Mouse (Mus musculus) midbrain, embryonic 15.5 days (tissue): ENCODE measurements around the gene Grm7. TPM values are rescaled to one million over a fixed set of nuclear protein-coding genes. Genes with fewer than 3 reads are reported as not detected.
A peak's percentile ranks its signal among the peaks of the same experiment; 100 is the strongest.

ENCODE experiments used
- ATAC-seq: fragments of 200-750 bp; cut with Nextera tagmentation; replicated peaks from 2 replicates; pipeline ENCODE4 v1.8.0; 2017; ENCODE audit warnings: moderate TSS enrichment
- H3K27ac ChIP-seq: fragments of 300-500 bp; sonication (generic); 2 replicates; pipeline ENCODE4 v1.5.1; 2015; ENCODE audit warnings: mild to moderate bottlenecking, inconsistent platforms
- H3K27me3 ChIP-seq: fragments of 300-500 bp; sonication (generic); replicated peaks from 2 replicates; pipeline ENCODE4 v1.6.1; 2015; ENCODE audit warnings: inconsistent platforms
- H3K36me3 ChIP-seq: fragments of 300-500 bp; sonication (generic); replicated peaks from 2 replicates; pipeline ENCODE4 v1.6.1; 2015; ENCODE audit warnings: inconsistent platforms
- H3K4me1 ChIP-seq: fragments of 300-500 bp; sonication (generic); 2 replicates; pipeline ENCODE4 v1.6.1; 2015; ENCODE audit warnings: inconsistent platforms
- H3K4me2 ChIP-seq: fragments of 300-500 bp; sonication (generic); 2 replicates; pipeline ENCODE4 v1.6.1; 2015; ENCODE audit warnings: inconsistent platforms, mild to moderate bottlenecking, moderate library complexity
- H3K4me3 ChIP-seq: fragments of 300-500 bp; sonication (generic); 2 replicates; pipeline ENCODE4 v1.5.1; 2015; ENCODE audit warnings: mild to moderate bottlenecking, inconsistent platforms
- H3K9ac ChIP-seq: fragments of 300-500 bp; sonication (generic); 2 replicates; pipeline ENCODE4 v1.6.1; 2015; ENCODE audit warnings: mild to moderate bottlenecking, inconsistent platforms
- H3K9me3 ChIP-seq: fragments of 300-500 bp; sonication (generic); 2 replicates; pipeline ENCODE4 v1.6.1; 2016; ENCODE audit warnings: inconsistent platforms
- WGBS: fragments of 180-500 bp; shearing (Covaris S2); methylation state at CpG from one replicate; pipeline ENCODE4 v1.1.7; 2015; ENCODE audit warnings: mixed read lengths; 5-methylcytosine and 5-hydroxymethylcytosine counted together
- polyA plus RNA-seq: library from polyadenylated mRNA; unstranded; fragments of >200 nt; fragmentation: Nextera tagmentation; extraction: Ambion mirVana; gene quantifications from 2 replicates; pipeline ENCODE4 v1.2.1, GENCODE M21; 2015

The Grm7 gene
- polyA plus RNA-seq, 1 experiment from 2014 or later: 30.1 TPM

DNA sequence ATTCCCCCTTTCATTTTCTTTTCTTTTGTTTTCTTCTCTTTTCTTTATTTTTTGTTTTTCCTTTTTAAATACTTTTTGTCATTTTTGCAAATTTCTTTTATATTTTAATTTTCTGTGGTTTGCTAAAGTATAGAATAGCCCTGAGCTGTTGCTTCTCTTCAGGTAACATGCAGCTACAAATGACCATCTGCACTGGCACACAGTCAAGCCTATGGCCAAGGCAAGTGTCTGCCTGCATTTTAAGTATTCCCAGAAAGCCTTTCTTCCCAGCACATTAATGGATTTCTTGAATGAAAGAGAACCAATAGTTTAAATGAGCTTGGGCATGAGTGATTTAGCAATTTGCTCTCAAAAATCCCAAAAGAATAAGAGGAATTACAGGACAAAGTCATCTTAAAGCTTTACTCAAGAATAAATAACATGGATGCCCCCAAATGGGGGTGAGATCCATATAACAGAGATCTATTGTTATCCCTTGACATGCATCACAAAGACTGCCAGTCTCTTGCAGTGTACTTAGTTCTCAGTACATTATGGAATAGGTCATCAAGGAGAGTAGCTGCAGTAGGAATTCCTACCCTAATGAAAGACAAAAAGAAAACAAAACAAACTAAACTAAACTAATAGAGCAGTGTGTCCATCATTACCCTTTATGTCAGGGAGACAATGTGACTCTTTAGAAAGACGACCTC is 865.5 kb downstream of the Grm7 start:
- Histone ChIP-seq H3K36me3 (no peaks in the 10 kb centered on the region), H3K9me3 (no peaks in the 10 kb centered on the region), H3K27me3 (no peaks in the 10 kb centered on the region), H3K4me1 (peaks cover 6% of the 10 kb centered on the region; the same call in 1 of the 2 replicates), H3K9ac (no peak overlapping the region), H3K27ac (no peak overlapping the region), H3K4me2 (no peak overlapping the region), H3K4me3 (no peak overlapping the region)
- 54% methylated on average over 1 of the region's 1 CpGs for WGBS
- no peak for ATAC-seq

- Histone ChIP-seq H3K9me3 (no peaks in the 10 kb centered on the region), H3K27ac (no peak overlapping the region), H3K9ac (no peak overlapping the region), H3K4me3 (no peak overlapping the region), H3K27me3 (no peaks in the 10 kb centered on the region), H3K36me3 (no peaks in the 10 kb centered on the region), H3K4me2 (no peak overlapping the region), H3K4me1 (peaks cover 6% of the 10 kb centered on the region; the same call in 1 of the 2 replicates)
- peak; percentile 84 for ATAC-seq
- WGBS: 26% methylated on average over 2 of the region's 2 CpGs
These were observed 867.0 kb downstream of the Grm7 start for GRCm38 (mm10) chr6:111512359-111512758.

GRCm38 (mm10) chr6:111521229-111521628 is 875.8 kb downstream of the Grm7 start:
- Histone ChIP-seq H3K27ac (no peak overlapping the region), H3K4me1 (no peaks in the 10 kb centered on the region), H3K4me3 (no peak overlapping the region), H3K9ac (no peak overlapping the region), H3K27me3 (no peaks in the 10 kb centered on the region), H3K36me3 (no peaks in the 10 kb centered on the region), H3K9me3 (no peaks in the 10 kb centered on the region), H3K4me2 (no peak overlapping the region)
- no peak for ATAC-seq
- 85% methylated on average over 1 of the region's 1 CpGs for WGBS

DNA sequence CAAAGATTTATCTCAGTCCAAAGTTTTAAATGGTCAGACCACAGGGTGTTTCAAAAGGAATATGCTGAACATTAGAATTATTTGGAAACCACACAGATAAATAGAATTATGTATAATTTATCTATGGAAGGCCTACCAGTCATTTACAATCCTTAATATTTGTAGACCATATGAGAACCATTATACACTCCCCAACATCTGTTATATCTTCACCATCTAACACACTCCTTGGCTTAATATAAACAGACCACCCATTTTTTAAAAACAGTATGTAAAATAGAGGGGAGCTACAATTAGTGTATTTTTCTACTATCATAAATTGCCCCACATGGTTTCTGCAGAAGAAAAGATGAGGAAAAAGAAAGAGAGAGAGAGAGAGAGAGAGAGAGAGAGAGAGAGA is 876.7 kb downstream of the Grm7 start:
- H3K4me1 ChIP-seq: no peaks in the 10 kb centered on the region
- no peak overlapping the region for H3K4me2 ChIP-seq
- no peak for ATAC-seq
- no peaks in the 10 kb centered on the region for H3K9me3 ChIP-seq
- no peak overlapping the region for H3K27ac ChIP-seq
- H3K4me3 ChIP-seq: no peak overlapping the region
- no peaks in the 10 kb centered on the region for H3K36me3 ChIP-seq
- no peak overlapping the region for H3K9ac ChIP-seq
- no peaks in the 10 kb centered on the region for H3K27me3 ChIP-seq

DNA sequence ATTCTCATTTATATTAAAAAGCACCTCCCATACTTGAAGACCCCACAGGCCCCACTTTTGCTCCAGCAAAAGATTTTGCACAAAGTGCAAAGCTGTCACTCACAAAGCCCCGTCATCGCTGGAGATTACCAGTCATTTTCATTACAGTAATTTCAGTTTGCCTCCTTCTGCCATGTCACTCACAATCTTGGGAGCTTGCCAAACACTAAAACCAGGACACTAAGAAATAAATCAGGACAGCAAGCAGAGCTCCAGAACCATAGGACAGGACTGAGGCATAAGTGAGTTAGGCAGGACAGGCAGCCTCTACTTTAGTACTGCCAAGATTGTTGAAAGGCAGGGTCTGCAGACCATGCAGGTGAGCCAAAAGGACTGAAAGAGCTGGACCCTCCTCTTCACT is 884.6 kb downstream of the Grm7 start:
- 58% methylated on average over 2 of the region's 2 CpGs for WGBS
- no peak overlapping the region for H3K4me3 ChIP-seq
- no peak overlapping the region for H3K27ac ChIP-seq
- H3K9ac ChIP-seq: no peak overlapping the region
- H3K27me3 ChIP-seq: no peaks in the 10 kb centered on the region
- H3K9me3 ChIP-seq: no peaks in the 10 kb centered on the region
- H3K4me2 ChIP-seq: no peak overlapping the region
- no peaks in the 10 kb centered on the region for H3K36me3 ChIP-seq
- ATAC-seq: no peak
- no peaks in the 10 kb centered on the region for H3K4me1 ChIP-seq

DNA sequence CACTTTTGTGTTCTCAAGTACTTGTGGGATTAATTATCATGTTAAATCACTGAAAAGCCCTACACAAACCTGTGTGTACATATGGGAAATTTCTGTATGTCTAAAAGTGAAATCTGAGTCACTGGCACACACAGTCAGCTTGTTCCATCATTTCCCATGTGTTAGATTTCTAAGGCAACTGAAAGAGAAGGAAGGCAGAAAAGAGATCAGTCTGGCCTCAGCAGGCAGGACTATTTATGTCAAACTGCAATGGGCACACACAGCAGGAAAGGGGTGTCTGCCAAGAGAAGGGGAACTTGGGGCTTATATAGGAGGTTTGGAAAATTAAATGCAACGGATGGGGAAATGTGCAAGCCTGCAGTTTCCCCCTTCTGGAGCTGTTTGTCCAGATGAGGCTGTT is 913.2 kb downstream of the Grm7 start:
- no peaks in the 10 kb centered on the region for H3K27me3 ChIP-seq
- no peak for ATAC-seq
- no peak overlapping the region for H3K4me3 ChIP-seq
- 69% methylated on average over 1 of the region's 1 CpGs for WGBS
- H3K9me3 ChIP-seq: no peaks in the 10 kb centered on the region
- no peaks in the 10 kb centered on the region for H3K4me1 ChIP-seq
- no peak overlapping the region for H3K9ac ChIP-seq
- no peak overlapping the region for H3K4me2 ChIP-seq
- no peak overlapping the region for H3K27ac ChIP-seq
- no peaks in the 10 kb centered on the region for H3K36me3 ChIP-seq

- Histone ChIP-seq H3K36me3 (no peaks in the 10 kb centered on the region), H3K4me2 (no peak overlapping the region), H3K4me3 (no peak overlapping the region), H3K4me1 (no peaks in the 10 kb centered on the region), H3K9me3 (no peaks in the 10 kb centered on the region), H3K9ac (no peak overlapping the region), H3K27ac (no peak overlapping the region), H3K27me3 (no peaks in the 10 kb centered on the region)
- no peak for ATAC-seq
- 74% methylated on average over 3 of the region's 3 CpGs for WGBS
These were observed 914.1 kb downstream of the Grm7 start for GRCm38 (mm10) chr6:111559459-111559858.

- no peaks in the 10 kb centered on the region for H3K9me3 ChIP-seq
- no peak for ATAC-seq
- WGBS: 90% methylated on average over 7 of the region's 7 CpGs
- H3K9ac ChIP-seq: no peak overlapping the region
- no peaks in the 10 kb centered on the region for H3K27me3 ChIP-seq
- H3K36me3 ChIP-seq: no peaks in the 10 kb centered on the region
- H3K27ac ChIP-seq: no peak overlapping the region
- no peak overlapping the region for H3K4me3 ChIP-seq
- no peak overlapping the region for H3K4me2 ChIP-seq
- no peaks in the 10 kb centered on the region for H3K4me1 ChIP-seq
These were observed 916.0 kb downstream of the Grm7 start for GRCm38 (mm10) chr6:111561347-111561746.

GRCm38 (mm10) chr6:111571471-111572088 is 926.2 kb downstream of the Grm7 start:
- WGBS: 80% methylated on average over 4 of the region's 4 CpGs
- no peak for ATAC-seq
- H3K36me3 ChIP-seq: no peaks in the 10 kb centered on the region
- no peaks in the 10 kb centered on the region for H3K4me1 ChIP-seq
- no peak overlapping the region for H3K27ac ChIP-seq
- H3K4me3 ChIP-seq: no peak overlapping the region
- no peak overlapping the region for H3K9ac ChIP-seq
- no peak overlapping the region for H3K4me2 ChIP-seq
- no peaks in the 10 kb centered on the region for H3K9me3 ChIP-seq
- no peaks in the 10 kb centered on the region for H3K27me3 ChIP-seq

GRCm38 (mm10) chr6:111584851-111585250 is 939.5 kb downstream of the Grm7 start:
- Histone ChIP-seq H3K36me3 (no peaks in the 10 kb centered on the region), H3K27ac (no peak overlapping the region), H3K9ac (no peak overlapping the region), H3K4me3 (no peak overlapping the region), H3K4me1 (peaks cover 4% of the 10 kb centered on the region; the same call in 1 of the 2 replicates), H3K4me2 (no peak overlapping the region), H3K9me3 (no peaks in the 10 kb centered on the region), H3K27me3 (no peaks in the 10 kb centered on the region)
- WGBS: 80% methylated on average over 2 of the region's 2 CpGs
- no peak for ATAC-seq

- Histone ChIP-seq H3K27ac (no peak overlapping the region), H3K4me2 (no peak overlapping the region), H3K9ac (no peak overlapping the region), H3K9me3 (no peaks in the 10 kb centered on the region), H3K36me3 (no peaks in the 10 kb centered on the region), H3K27me3 (no peaks in the 10 kb centered on the region), H3K4me3 (no peak overlapping the region), H3K4me1 (peaks cover 4% of the 10 kb centered on the region; the same call in 1 of the 2 replicates)
- 93% methylated on average over 3 of the region's 3 CpGs for whole genome bisulfite sequencing
- ATAC-seq: no peak
These were observed 942.2 kb downstream of the Grm7 start for GRCm38 (mm10) chr6:111587572-111587971.

DNA sequence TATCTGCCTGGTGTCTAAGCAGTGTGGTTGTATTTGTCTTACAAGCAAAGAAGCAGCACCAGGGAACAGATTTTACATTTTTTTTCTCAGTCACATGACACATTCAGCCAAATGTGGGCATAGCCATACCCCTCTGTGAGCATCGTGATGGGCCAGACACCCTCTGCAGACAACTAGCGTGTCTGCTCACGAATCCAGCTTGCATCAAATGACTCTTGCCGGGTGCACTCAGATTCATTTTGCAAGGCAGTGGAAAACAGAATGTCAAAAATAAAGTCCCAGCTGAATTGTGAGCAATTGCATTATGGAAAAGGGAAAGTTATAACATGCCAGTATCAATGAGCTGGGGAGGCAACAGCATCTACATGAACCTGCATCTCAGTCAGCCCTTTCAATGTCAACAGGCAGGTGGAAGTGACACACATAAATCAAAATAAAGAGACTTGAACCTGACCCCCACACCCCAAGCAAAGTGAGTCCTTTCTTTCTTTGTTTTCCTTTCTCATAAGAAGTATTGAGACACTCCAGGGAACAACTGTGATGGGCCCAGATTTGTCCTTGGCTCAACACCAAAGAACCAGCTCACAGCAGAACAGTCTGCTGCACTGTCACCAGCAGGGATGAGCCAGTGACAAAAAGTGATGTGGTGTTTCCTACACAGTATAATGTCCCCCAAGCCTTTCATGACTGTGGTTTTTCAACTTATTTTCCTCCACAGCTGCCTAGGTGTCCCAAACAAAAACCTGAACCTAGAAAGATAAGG is 956.7 kb downstream of the Grm7 start:
- 80% methylated on average over 4 of the region's 4 CpGs for WGBS

More for the DNA sequence above, 956.7 kb downstream of the Grm7 start:
- H3K9ac ChIP-seq: no peak overlapping the region
- H3K27ac ChIP-seq: no peak overlapping the region
- H3K4me1 ChIP-seq: no peaks in the 10 kb centered on the region
- H3K36me3 ChIP-seq: no peaks in the 10 kb centered on the region
- ATAC-seq: no peak
- no peaks in the 10 kb centered on the region for H3K27me3 ChIP-seq
- no peak overlapping the region for H3K4me3 ChIP-seq
- no peak overlapping the region for H3K4me2 ChIP-seq
- H3K9me3 ChIP-seq: no peaks in the 10 kb centered on the region
